Mouse (Mus musculus): Measurements from ENCODE around the gene Colca2. TPM values are rescaled to one million over a fixed set of nuclear protein-coding genes. Genes with fewer than 3 reads are reported as not detected.

The Colca2 gene
- 0.83 TPM for polyA plus RNA-seq (2015; fragmentation: Illumina TruSeq; extraction: RNeasy Lipid Tissue Mini Kit (QIAGEN cat#74804); ENCODE audit: insufficient read depth, low replicate concordance)

GRCm38 (mm10) chr9:51278500-51279381 is at the start of gene Colca2:
TSS of gene Colca2 (minus strand) at chr9:51278569.

Other genes starting within 250 kb of the Colca2 start
- not detected for gene Btg4, start 217.7 kb downstream of the Colca2 start, polyA plus RNA-seq (2015; fragmentation: Illumina TruSeq; extraction: RNeasy Lipid Tissue Mini Kit (QIAGEN cat#74804); ENCODE audit: insufficient read depth, low replicate concordance)
- 2.9 TPM for gene Layn, start 201.5 kb downstream of the Colca2 start, polyA plus RNA-seq (2015; fragmentation: Illumina TruSeq; extraction: RNeasy Lipid Tissue Mini Kit (QIAGEN cat#74804); ENCODE audit: insufficient read depth, low replicate concordance)
- gene 4833427G06Rik, start 176.5 kb downstream of the Colca2 start, polyA plus RNA-seq (2015; fragmentation: Illumina TruSeq; extraction: RNeasy Lipid Tissue Mini Kit (QIAGEN cat#74804); ENCODE audit: insufficient read depth, low replicate concordance): not detected
- gene Gm32742, start 113.1 kb downstream of the Colca2 start, polyA plus RNA-seq (2015; fragmentation: Illumina TruSeq; extraction: RNeasy Lipid Tissue Mini Kit (QIAGEN cat#74804); ENCODE audit: insufficient read depth, low replicate concordance): 0.04 TPM
- 367 TPM for gene Pou2af1, start 64.9 kb downstream of the Colca2 start, polyA plus RNA-seq (2015; fragmentation: Illumina TruSeq; extraction: RNeasy Lipid Tissue Mini Kit (QIAGEN cat#74804); ENCODE audit: insufficient read depth, low replicate concordance)
- 3.1 TPM for gene 1810046K07Rik, start 50.3 kb upstream of the Colca2 start, polyA plus RNA-seq (2015; fragmentation: Illumina TruSeq; extraction: RNeasy Lipid Tissue Mini Kit (QIAGEN cat#74804); ENCODE audit: insufficient read depth, low replicate concordance)

Measured in spleen, adult 10 weeks (tissue).